Mouse (Mus musculus) limb, embryonic 14.5 days (tissue): ENCODE measurements around the gene Map3k5. TPM values are rescaled to one million over a fixed set of nuclear protein-coding genes. Genes with fewer than 3 reads are reported as not detected.

ENCODE experiments used
- ATAC-seq: fragments of 200-750 bp; cut with Nextera tagmentation; 2 replicates; pipeline ENCODE4 v1.8.0; 2017; ENCODE audit warnings: low read depth, moderate number of reproducible peaks, moderate TSS enrichment; ENCODE audit not compliant: low FRiP score
- DNase-seq: peaks from one replicate; pipeline ENCODE4 v3.0.0-alpha.2; 2015; ENCODE audit warnings: low spot score
- H3K27ac ChIP-seq: fragments of 300-500 bp; sonication (generic); replicated peaks from 2 replicates; pipeline ENCODE4 v1.5.1; 2014; ENCODE audit warnings: low read depth, mild to moderate bottlenecking, low read length, moderate library complexity, mixed read lengths
- H3K27me3 ChIP-seq: fragments of 300-500 bp; sonication (generic); 2 replicates; pipeline ENCODE4 v1.6.1; 2014; ENCODE audit warnings: low read length, mixed read lengths; ENCODE audit not compliant: control insufficient read depth, insufficient read depth
- H3K36me3 ChIP-seq: fragments of 300-500 bp; sonication (generic); 2 replicates; pipeline ENCODE4 v1.6.1; 2014; ENCODE audit warnings: mild to moderate bottlenecking, low read length, moderate library complexity, mixed read lengths; ENCODE audit not compliant: control insufficient read depth, insufficient read depth
- H3K4me1 ChIP-seq: fragments of 300-500 bp; sonication (generic); 2 replicates; pipeline ENCODE4 v1.6.1; 2014; ENCODE audit warnings: antibody characterized with exemption, low read length, mixed read lengths; ENCODE audit not compliant: control insufficient read depth, insufficient read depth
- H3K4me2 ChIP-seq: fragments of 300-500 bp; sonication (generic); replicated peaks from 2 replicates; pipeline ENCODE4 v1.6.1; 2014; ENCODE audit warnings: low read depth, mild to moderate bottlenecking, low read length, moderate library complexity; ENCODE audit not compliant: severe bottlenecking
- H3K4me3 ChIP-seq: fragments of 300-500 bp; sonication (generic); replicated peaks from 2 replicates; pipeline ENCODE4 v1.5.1; 2014; ENCODE audit warnings: low read length
- H3K9ac ChIP-seq: fragments of 300-500 bp; sonication (generic); 2 replicates; pipeline ENCODE4 v1.6.1; 2014; ENCODE audit warnings: mild to moderate bottlenecking, low read depth, low read length, moderate library complexity; ENCODE audit not compliant: severe bottlenecking
- H3K9me3 ChIP-seq: fragments of 300-500 bp; sonication (generic); 2 replicates; pipeline ENCODE4 v1.6.1; 2016; ENCODE audit warnings: low read length; ENCODE audit not compliant: control insufficient read depth
- POLR2A ChIP-seq: fragments of 200-500 bp; IDR thresholded peaks from 2 replicates; pipeline ENCODE4 v1.8.0; 2012; ENCODE audit warnings: inconsistent platforms, mild to moderate bottlenecking, moderate library complexity, borderline replicate concordance; ENCODE audit not compliant: insufficient read depth, insufficient read length; ENCODE audit errors: extremely low read depth
- WGBS: fragments of 180-500 bp; shearing (Covaris S2); extraction: QIAGEN DNeasy Blood & Tissue Kit; methylation state at CpG from one replicate; pipeline ENCODE4 v1.1.7; 2014; 5-methylcytosine and 5-hydroxymethylcytosine counted together
- polyA plus RNA-seq, 2 experiments: library from polyadenylated mRNA; depleted of rRNA in 1 of 2; stranded (reverse) in 1 of 2; unstranded in 1 of 2; fragments of >200 nt; fragmentation: Nextera tagmentation in 1 of 2; extraction: Ambion mirVana in 1 of 2; gene quantifications; 2 replicates each; pipeline versions ENCODE4 v1.2.1 to v1.2.3; 2012 to 2014

The Map3k5 gene
- polyA plus RNA-seq, 2 experiments, result 2.0 to 3.5 TPM

DNA sequence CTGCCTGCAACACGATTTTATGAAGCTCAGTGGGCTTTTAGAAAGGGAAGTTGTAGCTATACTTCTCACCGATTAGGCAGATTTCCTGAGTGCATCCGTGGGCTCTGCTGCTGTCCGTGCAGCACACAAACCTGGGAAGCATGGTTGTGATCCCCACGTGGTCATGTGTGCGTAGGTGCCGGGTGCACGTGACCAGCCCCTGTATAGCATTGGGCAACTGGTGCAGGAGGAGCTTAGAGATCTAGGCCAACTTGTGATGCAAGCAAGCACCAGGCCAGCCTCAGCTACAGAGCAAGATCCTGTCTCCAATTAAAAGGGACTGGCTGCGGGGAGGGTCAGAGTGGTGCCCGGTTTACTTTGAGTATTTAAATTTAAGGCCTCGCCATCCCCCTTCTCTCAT, 232.5 kb downstream of the Map3k5 start:
- H3K27me3 ChIP-seq, result no peaks in the 10 kb centered on the region
- no peak overlapping the region for H3K4me3 ChIP-seq
- no peak overlapping the region for H3K9ac ChIP-seq
- H3K9me3 ChIP-seq, result no peaks in the 10 kb centered on the region
- no peak for TF ChIP-seq POLR2A
- no peak overlapping the region for H3K27ac ChIP-seq
- H3K4me1 ChIP-seq, result peaks cover 11% of the 10 kb centered on the region
- ATAC-seq (peak; percentile 21; the same call in 1 of the 2 replicates), DNase-seq (no peak)
- H3K36me3 ChIP-seq, result no peaks in the 10 kb centered on the region
- no peak overlapping the region for H3K4me2 ChIP-seq
- WGBS, result 36% methylated on average over 11 of the region's 11 CpGs

DNA sequence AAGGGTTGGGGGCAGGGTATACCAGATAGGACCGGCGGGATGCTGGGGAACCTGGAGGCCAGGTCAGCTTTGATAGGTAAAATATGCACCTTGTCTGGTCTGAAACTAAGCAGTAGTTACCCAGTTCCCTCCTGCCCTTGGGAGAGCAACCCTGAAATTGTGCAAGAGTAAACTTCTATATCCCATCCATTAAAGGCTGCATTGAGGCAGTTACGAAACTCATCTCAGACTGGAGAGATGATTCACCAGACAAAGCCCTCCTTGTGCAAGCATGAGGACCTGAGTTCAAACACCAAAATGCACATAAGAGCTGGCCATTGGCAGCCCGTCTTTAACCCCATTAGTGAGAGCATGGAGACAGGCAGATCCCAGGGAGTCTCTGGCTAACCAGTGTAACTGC, 233.2 kb downstream of the Map3k5 start:
- TF ChIP-seq POLR2A, result no peak
- Histone ChIP-seq H3K27me3 (no peaks in the 10 kb centered on the region), H3K4me1 (peaks cover 11% of the 10 kb centered on the region), H3K4me3 (no peak overlapping the region), H3K36me3 (no peaks in the 10 kb centered on the region), H3K4me2 (no peak overlapping the region), H3K27ac (no peak overlapping the region), H3K9me3 (no peaks in the 10 kb centered on the region), H3K9ac (no peak overlapping the region)
- WGBS, result 81% methylated on average over 4 of the region's 4 CpGs
- ATAC-seq (no peak), DNase-seq (no peak)

DNA sequence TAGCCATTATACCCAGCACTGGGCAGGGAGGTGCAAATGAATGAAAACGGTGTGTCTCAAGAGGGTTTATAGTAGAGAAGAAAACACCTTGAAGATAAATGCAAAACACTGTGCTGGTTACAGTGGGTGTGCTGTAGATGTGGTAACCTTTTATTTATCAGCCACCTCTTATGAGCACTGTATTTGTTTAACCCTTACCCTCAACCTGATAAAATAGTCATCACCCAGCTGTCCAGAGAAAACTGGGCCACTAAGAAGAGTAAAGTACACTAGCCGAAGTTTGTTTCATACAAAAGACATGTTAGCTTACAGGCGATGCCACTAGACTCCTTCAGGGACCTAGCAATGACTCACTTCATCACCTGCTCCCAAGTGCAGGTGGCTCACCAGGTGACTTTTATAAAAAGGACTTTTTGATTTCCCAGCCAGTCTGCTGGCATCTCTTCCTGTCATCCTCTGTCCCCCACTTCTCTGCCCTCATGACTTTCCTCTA, 235.0 kb downstream of the Map3k5 start:
- Histone ChIP-seq H3K4me2 (no peak overlapping the region), H3K9ac (no peak overlapping the region), H3K27ac (no peak overlapping the region), H3K27me3 (no peaks in the 10 kb centered on the region), H3K4me1 (peaks cover 7% of the 10 kb centered on the region), H3K36me3 (no peaks in the 10 kb centered on the region), H3K9me3 (no peaks in the 10 kb centered on the region), H3K4me3 (no peak overlapping the region)
- ATAC-seq (no peak), DNase-seq (no peak)
- 85% methylated on average over 3 of the region's 3 CpGs for WGBS
- TF ChIP-seq POLR2A, result no peak

DNA sequence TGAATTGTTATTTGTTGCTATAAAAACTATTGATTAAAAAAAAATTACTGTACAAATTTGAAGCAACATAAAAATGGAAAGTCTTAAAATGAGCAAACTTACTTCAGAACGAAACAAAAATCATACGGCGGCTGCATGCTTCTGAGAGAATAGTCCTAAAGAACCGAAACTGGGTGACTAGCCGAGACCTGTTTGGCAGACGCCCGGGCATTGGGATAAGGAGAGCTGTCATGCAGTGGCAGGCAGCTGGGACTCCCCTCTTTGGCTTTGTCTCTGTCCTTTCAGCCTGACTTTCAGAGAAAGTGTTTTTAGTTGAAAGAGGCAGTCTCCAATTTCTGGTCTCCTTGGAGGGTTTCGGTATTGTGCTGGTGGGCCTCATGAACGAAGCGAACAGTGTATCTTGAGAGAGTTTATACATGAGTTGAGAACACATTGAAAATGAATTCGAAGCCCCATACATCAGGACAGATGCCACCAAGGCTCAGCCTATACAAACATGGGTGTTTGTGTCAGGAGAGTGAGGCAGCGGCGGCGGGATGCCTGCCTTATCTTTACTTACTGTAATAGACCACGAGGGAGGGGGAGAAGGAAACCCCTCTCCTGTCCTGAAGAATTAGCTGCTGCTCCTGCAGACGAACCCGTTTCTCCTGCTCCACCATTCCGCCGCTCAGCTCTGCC, 235.8 kb downstream of the Map3k5 start:
- 0 out of 2 replicates have a peak, but pooled peaks have one; percentile 7 for ATAC-seq
- no peak for TF ChIP-seq POLR2A
- Histone ChIP-seq H3K4me3 (peak overlapping the region; percentile 12; the same call in 1 of the 2 replicates), H3K9me3 (no peaks in the 10 kb centered on the region), H3K4me2 (peak overlapping the region; percentile 40; the same call in 1 of the 2 replicates), H3K36me3 (no peaks in the 10 kb centered on the region), H3K27me3 (no peaks in the 10 kb centered on the region), H3K27ac (0 out of 2 replicates have a peak overlapping the region, but pooled peaks have one; percentile 22), H3K4me1 (peaks cover 7% of the 10 kb centered on the region), H3K9ac (no peak overlapping the region)
- WGBS, result 31% methylated on average over 17 of the region's 19 CpGs
- no peak for DNase-seq

DNA sequence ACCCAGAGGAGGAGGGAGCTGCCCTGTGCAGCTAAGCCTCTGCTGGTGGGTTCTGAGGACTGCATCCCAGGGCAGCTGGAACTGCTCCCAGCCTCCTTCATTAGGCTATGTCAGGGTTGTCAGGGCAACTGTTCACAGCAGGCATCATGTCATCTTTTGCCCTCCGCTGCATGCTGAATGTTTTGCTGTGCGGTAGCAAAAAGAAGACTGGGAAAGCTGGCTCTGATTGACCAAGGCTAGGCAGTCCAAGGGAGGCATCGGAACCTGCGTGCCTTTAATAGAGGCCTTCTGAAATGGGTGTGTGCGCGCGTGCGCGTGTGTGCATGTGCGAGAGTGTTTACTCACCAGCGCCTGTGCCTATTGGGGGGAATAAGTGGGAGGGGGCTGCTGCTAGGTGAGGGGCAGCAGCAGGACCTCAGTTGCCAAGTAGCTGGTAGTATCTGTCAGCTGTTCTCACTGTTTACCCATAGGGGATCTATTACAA, 236.4 kb downstream of the Map3k5 start:
- WGBS, result 45% methylated on average over 11 of the region's 11 CpGs
- ATAC-seq (peak; percentile 86), DNase-seq (peak; percentile 73)
- no peak overlapping the region for H3K9ac ChIP-seq
- TF ChIP-seq POLR2A, result no peak
- H3K9me3 ChIP-seq, result no peaks in the 10 kb centered on the region
- H3K4me3 ChIP-seq, result 0 out of 2 replicates have a peak overlapping the region, but pooled peaks have one; percentile 12
- peak overlapping the region; percentile 40; the same call in 1 of the 2 replicates for H3K4me2 ChIP-seq
- peaks cover 7% of the 10 kb centered on the region for H3K4me1 ChIP-seq
- no peaks in the 10 kb centered on the region for H3K36me3 ChIP-seq
- H3K27ac ChIP-seq, result no peak overlapping the region
- H3K27me3 ChIP-seq, result no peaks in the 10 kb centered on the region
